Mouse (Mus musculus): ENCODE measurements around the gene Abcc1. TPM values are rescaled to one million over a fixed set of nuclear protein-coding genes. Genes with fewer than 3 reads are reported as not detected.

Gene Abcc1
- polyA plus RNA-seq, 1 experiment from 2014 or later = 3.3 TPM

- Histone ChIP-seq H3K4me2 (ENCODE audit: low read length) (no peak overlapping the region), H3K27ac (replicated peaks in 1 of 2; ENCODE audit: control insufficient read depth in 1 of 2, insufficient read depth in 1 of 2, low read depth in 2 of 2, low read length in 2 of 2) (no peak overlapping the region), H3K4me3 (ENCODE audit: control insufficient read depth in 1 of 2, insufficient read depth in 1 of 2, low read depth in 1 of 2, low read length in 2 of 2) (no peak overlapping the region), H3K27me3 (ENCODE audit: control insufficient read depth, insufficient read depth, low read length) (no peaks in the 10 kb centered on the region), H3K9me3 (ENCODE audit: control insufficient read depth, low read length) (no peaks in the 10 kb centered on the region), H3K4me1 (ENCODE audit: control insufficient read depth in 2 of 2, insufficient read depth in 2 of 2, low read length in 2 of 2) (peaks cover 3 to 8% of the 10 kb centered on the region in 2 experiments), H3K9ac (ENCODE audit: low read length) (no peak overlapping the region), H3K36me3 (ENCODE audit: control insufficient read depth, insufficient read depth, low read length) (no peaks in the 10 kb centered on the region)
- 80% methylated on average over 2 of the region's 2 CpGs for WGBS
- no peak; the same call in 1 of the 2 replicates for ATAC-seq (ENCODE audit: insufficient number of reproducible peaks, insufficient read depth, low FRiP score, low read depth)
Observed at GRCm38 (mm10) chr16:14377321-14377720, 16.0 kb downstream of the Abcc1 start.

- Histone ChIP-seq H3K4me3 (ENCODE audit: control insufficient read depth in 1 of 2, insufficient read depth in 1 of 2, low read depth in 1 of 2, low read length in 2 of 2) (no peak overlapping the region), H3K9me3 (ENCODE audit: control insufficient read depth, low read length) (no peaks in the 10 kb centered on the region), H3K4me1 (ENCODE audit: control insufficient read depth in 2 of 2, insufficient read depth in 2 of 2, low read length in 2 of 2) (no peaks in the 10 kb centered on the region), H3K27ac (replicated peaks in 1 of 2; ENCODE audit: control insufficient read depth in 1 of 2, insufficient read depth in 1 of 2, low read depth in 2 of 2, low read length in 2 of 2) (no peak overlapping the region), H3K9ac (ENCODE audit: low read length) (no peak overlapping the region), H3K27me3 (ENCODE audit: control insufficient read depth, insufficient read depth, low read length) (no peaks in the 10 kb centered on the region), H3K4me2 (ENCODE audit: low read length) (no peak overlapping the region), H3K36me3 (ENCODE audit: control insufficient read depth, insufficient read depth, low read length) (no peaks in the 10 kb centered on the region)
- WGBS = 60% methylated on average over 5 of the region's 5 CpGs
- ATAC-seq (ENCODE audit: insufficient number of reproducible peaks, insufficient read depth, low FRiP score, low read depth) = no peak
Observed at GRCm38 (mm10) chr16:14378654-14379053, 17.3 kb downstream of the Abcc1 start.

DNA sequence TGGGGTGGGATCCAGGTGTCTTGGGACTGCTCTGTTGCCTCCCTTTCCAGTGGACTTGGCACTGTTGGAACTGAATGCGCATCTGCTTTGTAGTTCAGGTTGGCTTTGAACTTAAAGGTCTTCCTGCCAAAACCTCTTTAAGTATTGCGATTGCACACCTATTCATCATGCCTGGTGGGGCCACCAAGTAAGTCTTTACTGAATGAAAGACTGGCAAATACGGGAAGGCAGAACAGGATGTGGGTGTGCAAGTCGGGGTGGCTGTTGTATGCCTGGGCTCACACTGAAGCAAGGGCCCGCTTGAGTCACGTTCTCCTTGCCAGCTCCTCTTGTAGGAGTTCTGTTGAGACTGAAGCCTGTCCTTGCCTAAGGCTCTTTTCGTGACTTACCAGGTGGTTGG is 18.5 kb downstream of the Abcc1 start:
- 83% methylated on average over 7 of the region's 7 CpGs for WGBS
- Histone ChIP-seq H3K36me3 (ENCODE audit: control insufficient read depth, insufficient read depth, low read length) (no peaks in the 10 kb centered on the region), H3K9ac (ENCODE audit: low read length) (no peak overlapping the region), H3K4me1 (ENCODE audit: control insufficient read depth in 2 of 2, insufficient read depth in 2 of 2, low read length in 2 of 2) (no peaks in the 10 kb centered on the region), H3K27me3 (ENCODE audit: control insufficient read depth, insufficient read depth, low read length) (no peaks in the 10 kb centered on the region), H3K4me3 (ENCODE audit: control insufficient read depth in 1 of 2, insufficient read depth in 1 of 2, low read depth in 1 of 2, low read length in 2 of 2) (no peak overlapping the region), H3K27ac (replicated peaks in 1 of 2; ENCODE audit: control insufficient read depth in 1 of 2, insufficient read depth in 1 of 2, low read depth in 2 of 2, low read length in 2 of 2) (no peak overlapping the region), H3K4me2 (ENCODE audit: low read length) (no peak overlapping the region), H3K9me3 (ENCODE audit: control insufficient read depth, low read length) (no peaks in the 10 kb centered on the region)
- no peak for ATAC-seq (ENCODE audit: insufficient number of reproducible peaks, insufficient read depth, low FRiP score, low read depth)

GRCm38 (mm10) chr16:14381061-14381665 is 19.8 kb downstream of the Abcc1 start:
- no peaks in the 10 kb centered on the region for H3K27me3 ChIP-seq (ENCODE audit: control insufficient read depth, insufficient read depth, low read length)
- H3K4me1 ChIP-seq (ENCODE audit: control insufficient read depth in 2 of 2, insufficient read depth in 2 of 2, low read length in 2 of 2) = no peaks in the 10 kb centered on the region
- H3K27ac ChIP-seq (replicated peaks in 1 of 2; ENCODE audit: control insufficient read depth in 1 of 2, insufficient read depth in 1 of 2, low read depth in 2 of 2, low read length in 2 of 2) = no peak overlapping the region
- H3K4me2 ChIP-seq (ENCODE audit: low read length) = no peak overlapping the region
- ATAC-seq (ENCODE audit: insufficient number of reproducible peaks, insufficient read depth, low FRiP score, low read depth) = no peak
- H3K9me3 ChIP-seq (ENCODE audit: control insufficient read depth, low read length) = no peaks in the 10 kb centered on the region
- H3K9ac ChIP-seq (ENCODE audit: low read length) = no peak overlapping the region
- no peak overlapping the region for H3K4me3 ChIP-seq (ENCODE audit: control insufficient read depth in 1 of 2, insufficient read depth in 1 of 2, low read depth in 1 of 2, low read length in 2 of 2)
- H3K36me3 ChIP-seq (ENCODE audit: control insufficient read depth, insufficient read depth, low read length) = no peaks in the 10 kb centered on the region

- Histone ChIP-seq H3K4me1 (ENCODE audit: control insufficient read depth in 2 of 2, insufficient read depth in 2 of 2, low read length in 2 of 2) (no peaks in the 10 kb centered on the region), H3K27me3 (ENCODE audit: control insufficient read depth, insufficient read depth, low read length) (no peaks in the 10 kb centered on the region), H3K9me3 (ENCODE audit: control insufficient read depth, low read length) (no peaks in the 10 kb centered on the region), H3K27ac (replicated peaks in 1 of 2; ENCODE audit: control insufficient read depth in 1 of 2, insufficient read depth in 1 of 2, low read depth in 2 of 2, low read length in 2 of 2) (no peak overlapping the region), H3K36me3 (ENCODE audit: control insufficient read depth, insufficient read depth, low read length) (no peaks in the 10 kb centered on the region), H3K9ac (ENCODE audit: low read length) (no peak overlapping the region), H3K4me2 (ENCODE audit: low read length) (no peak overlapping the region), H3K4me3 (ENCODE audit: control insufficient read depth in 1 of 2, insufficient read depth in 1 of 2, low read depth in 1 of 2, low read length in 2 of 2) (no peak overlapping the region)
- WGBS = 87% methylated on average over 4 of the region's 4 CpGs
- no peak for ATAC-seq (ENCODE audit: insufficient number of reproducible peaks, insufficient read depth, low FRiP score, low read depth)
Observed at GRCm38 (mm10) chr16:14399303-14399702, 37.9 kb downstream of the Abcc1 start.

- Histone ChIP-seq H3K9ac (ENCODE audit: low read length) (no peak overlapping the region), H3K4me3 (ENCODE audit: control insufficient read depth in 1 of 2, insufficient read depth in 1 of 2, low read depth in 1 of 2, low read length in 2 of 2) (no peak overlapping the region), H3K4me1 (ENCODE audit: control insufficient read depth in 2 of 2, insufficient read depth in 2 of 2, low read length in 2 of 2) (no peaks in the 10 kb centered on the region), H3K4me2 (ENCODE audit: low read length) (no peak overlapping the region), H3K27ac (replicated peaks in 1 of 2; ENCODE audit: control insufficient read depth in 1 of 2, insufficient read depth in 1 of 2, low read depth in 2 of 2, low read length in 2 of 2) (no peak overlapping the region), H3K36me3 (ENCODE audit: control insufficient read depth, insufficient read depth, low read length) (no peaks in the 10 kb centered on the region), H3K27me3 (ENCODE audit: control insufficient read depth, insufficient read depth, low read length) (no peaks in the 10 kb centered on the region), H3K9me3 (ENCODE audit: control insufficient read depth, low read length) (no peaks in the 10 kb centered on the region)
- ATAC-seq (ENCODE audit: insufficient number of reproducible peaks, insufficient read depth, low FRiP score, low read depth) = no peak
- 82% methylated on average over 2 of the region's 2 CpGs for WGBS
Observed at GRCm38 (mm10) chr16:14403507-14403906, 42.1 kb downstream of the Abcc1 start.

DNA sequence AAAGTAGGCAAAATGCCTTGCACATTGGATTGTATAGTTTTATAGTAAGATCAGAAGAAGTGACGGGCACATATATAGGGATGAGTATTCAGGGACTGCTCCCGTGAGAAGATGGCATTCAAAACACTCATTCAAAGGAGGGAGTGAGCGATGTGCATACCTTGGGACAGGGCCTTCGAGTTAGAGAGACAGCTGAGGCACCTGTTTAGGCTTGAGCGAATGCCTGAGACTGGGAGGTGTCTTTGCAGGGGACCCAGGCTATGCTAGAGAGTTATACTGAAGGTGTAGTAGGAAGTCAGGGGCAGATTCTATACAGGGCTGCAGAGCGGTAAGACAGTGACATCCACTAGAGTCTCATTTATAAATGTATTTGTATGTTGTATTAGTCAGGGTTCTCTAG is 44.3 kb downstream of the Abcc1 start:
- no peak overlapping the region for H3K9ac ChIP-seq (ENCODE audit: low read length)
- H3K9me3 ChIP-seq (ENCODE audit: control insufficient read depth, low read length) = no peaks in the 10 kb centered on the region
- no peak overlapping the region for H3K4me3 ChIP-seq (ENCODE audit: control insufficient read depth in 1 of 2, insufficient read depth in 1 of 2, low read depth in 1 of 2, low read length in 2 of 2)
- no peaks in the 10 kb centered on the region for H3K36me3 ChIP-seq (ENCODE audit: control insufficient read depth, insufficient read depth, low read length)
- H3K4me2 ChIP-seq (ENCODE audit: low read length) = no peak overlapping the region
- no peak overlapping the region for H3K27ac ChIP-seq (replicated peaks in 1 of 2; ENCODE audit: control insufficient read depth in 1 of 2, insufficient read depth in 1 of 2, low read depth in 2 of 2, low read length in 2 of 2)
- 86% methylated on average over 6 of the region's 6 CpGs for WGBS
- H3K4me1 ChIP-seq (ENCODE audit: control insufficient read depth in 2 of 2, insufficient read depth in 2 of 2, low read length in 2 of 2) = no peaks in the 10 kb centered on the region
- ATAC-seq (ENCODE audit: insufficient number of reproducible peaks, insufficient read depth, low FRiP score, low read depth) = no peak
- H3K27me3 ChIP-seq (ENCODE audit: control insufficient read depth, insufficient read depth, low read length) = no peaks in the 10 kb centered on the region

DNA sequence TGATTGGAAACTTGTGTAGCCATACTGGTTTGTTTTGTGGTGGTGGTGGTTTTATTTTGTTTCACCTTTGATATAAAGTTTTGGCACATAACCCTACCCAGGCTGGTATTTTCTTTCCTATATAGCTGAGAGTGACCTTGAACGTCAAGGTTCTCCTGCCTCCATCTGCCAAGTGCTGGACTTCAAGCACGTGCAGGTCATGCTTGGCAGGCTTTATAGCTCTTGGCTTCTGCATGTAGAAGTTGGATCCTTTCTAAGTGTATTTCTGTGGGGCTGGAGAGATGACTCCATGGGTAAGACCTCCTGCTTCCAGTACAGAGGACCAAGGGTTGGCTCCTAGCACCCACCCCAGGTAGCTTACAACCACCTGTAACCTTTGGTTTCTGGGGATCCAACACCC is 47.8 kb downstream of the Abcc1 start:
- H3K9me3 ChIP-seq (ENCODE audit: control insufficient read depth, low read length) = no peaks in the 10 kb centered on the region
- no peak overlapping the region for H3K4me2 ChIP-seq (ENCODE audit: low read length)
- H3K27me3 ChIP-seq (ENCODE audit: control insufficient read depth, insufficient read depth, low read length) = no peaks in the 10 kb centered on the region
- H3K4me3 ChIP-seq (ENCODE audit: control insufficient read depth in 1 of 2, insufficient read depth in 1 of 2, low read depth in 1 of 2, low read length in 2 of 2) = no peak overlapping the region
- WGBS = 81% methylated on average over 2 of the region's 2 CpGs
- H3K27ac ChIP-seq (replicated peaks in 1 of 2; ENCODE audit: control insufficient read depth in 1 of 2, insufficient read depth in 1 of 2, low read depth in 2 of 2, low read length in 2 of 2) = no peak overlapping the region
- no peak for ATAC-seq (ENCODE audit: insufficient number of reproducible peaks, insufficient read depth, low FRiP score, low read depth)
- no peaks in the 10 kb centered on the region for H3K4me1 ChIP-seq (ENCODE audit: control insufficient read depth in 2 of 2, insufficient read depth in 2 of 2, low read length in 2 of 2)
- H3K36me3 ChIP-seq (ENCODE audit: control insufficient read depth, insufficient read depth, low read length) = 0 out of 2 replicates have a peak, but pooled peaks cover 6% of the 10 kb centered on the region
- H3K9ac ChIP-seq (ENCODE audit: low read length) = no peak overlapping the region

All from heart, embryonic 14.5 days (tissue).